Mouse (Mus musculus) G1E-ER4 (cell line): Measurements from ENCODE around the gene Pigl. TPM values are rescaled to one million over a fixed set of nuclear protein-coding genes. Genes with fewer than 3 reads are reported as not detected.

ENCODE experiments used
- GATA1 ChIP-seq: IDR thresholded peaks from one replicate; pipeline ENCODE4 v1.8.0; 2012; ENCODE audit warnings: low read length, inconsistent platforms
- polyA plus RNA-seq: library from polyadenylated mRNA; stranded (reverse); fragments of >175 nt; gene quantifications from 2 replicates; pipeline ENCODE4 v1.2.3, GENCODE M21; 2012

The Pigl gene
- polyA plus RNA-seq, 1 experiment, result 3.8 TPM

GRCm38 (mm10) chr11:62458780-62459179 lies 520 bp downstream of the Pigl start:
- TF ChIP-seq GATA1, result no peak

GRCm38 (mm10) chr11:62463225-62463915 lies 5.1 kb downstream of the Pigl start:
- TF ChIP-seq GATA1, result no peak

- peak; percentile 97 for TF ChIP-seq GATA1
Observed at GRCm38 (mm10) chr11:62464696-62465095, 6.4 kb downstream of the Pigl start.

GRCm38 (mm10) chr11:62465849-62466248 lies 7.6 kb downstream of the Pigl start:
- TF ChIP-seq GATA1, result no peak

GRCm38 (mm10) chr11:62466546-62466945 lies 8.3 kb downstream of the Pigl start:
- peak; percentile 64 for TF ChIP-seq GATA1

- no peak for TF ChIP-seq GATA1
Observed at GRCm38 (mm10) chr11:62470451-62470850, 12.2 kb downstream of the Pigl start.

GRCm38 (mm10) chr11:62473516-62473915 lies 15.3 kb downstream of the Pigl start:
- TF ChIP-seq GATA1, result no peak

- TF ChIP-seq GATA1, result no peak
Observed at GRCm38 (mm10) chr11:62476156-62476555, 17.9 kb downstream of the Pigl start.

GRCm38 (mm10) chr11:62478931-62479330 lies 20.7 kb downstream of the Pigl start:
- TF ChIP-seq GATA1, result no peak

- TF ChIP-seq GATA1, result no peak
Observed at GRCm38 (mm10) chr11:62479581-62479980, 21.3 kb downstream of the Pigl start.

GRCm38 (mm10) chr11:62486949-62487348 lies 28.7 kb downstream of the Pigl start:
- TF ChIP-seq GATA1, result no peak

- no peak for TF ChIP-seq GATA1
Observed at GRCm38 (mm10) chr11:62487540-62488350, 29.5 kb downstream of the Pigl start.

- no peak for TF ChIP-seq GATA1
Observed at GRCm38 (mm10) chr11:62493701-62494100, 35.4 kb downstream of the Pigl start.

- no peak for TF ChIP-seq GATA1
Observed at GRCm38 (mm10) chr11:62494754-62495275, 36.6 kb downstream of the Pigl start.

- TF ChIP-seq GATA1, result no peak
Observed at GRCm38 (mm10) chr11:62495276-62495801, 37.1 kb downstream of the Pigl start.

GRCm38 (mm10) chr11:62496151-62496715 lies 38.0 kb downstream of the Pigl start:
- TF ChIP-seq GATA1, result no peak
